Mouse (Mus musculus): ENCODE results near the gene Fam32a. TPM values are rescaled to one million over a fixed set of nuclear protein-coding genes. Genes with fewer than 3 reads are reported as not detected.

The Fam32a gene
- polyA plus RNA-seq, 1 experiment from 2014 or later: 73.3 TPM

Other genes starting within 250 kb of the Fam32a start
- gene Cyp4f18, start 210.1 kb upstream of the Fam32a start, polyA plus RNA-seq (2014; fragmentation: Nextera tagmentation; extraction: Ambion mirVana): 1.0 and 1.1 TPM in 2 replicates
- not detected in 2 replicates for gene Olfr372, start 178.5 kb upstream of the Fam32a start, polyA plus RNA-seq (2014; fragmentation: Nextera tagmentation; extraction: Ambion mirVana)
- 0.11 TPM in 1 of 2 replicates, not detected in the other for gene Olfr373, start 136.6 kb upstream of the Fam32a start, polyA plus RNA-seq (2014; fragmentation: Nextera tagmentation; extraction: Ambion mirVana)
- 0.08 and 0.28 TPM in 2 replicates for gene Olfr374, start 112.7 kb upstream of the Fam32a start, polyA plus RNA-seq (2014; fragmentation: Nextera tagmentation; extraction: Ambion mirVana)
- gene Tpm4, start 84.8 kb upstream of the Fam32a start, polyA plus RNA-seq (2014; fragmentation: Nextera tagmentation; extraction: Ambion mirVana): 558 and 651 TPM in 2 replicates
- gene Rab8a, start 58.5 kb upstream of the Fam32a start, polyA plus RNA-seq (2014; fragmentation: Nextera tagmentation; extraction: Ambion mirVana): 104 and 105 TPM in 2 replicates
- gene Hsh2d, start 30.1 kb upstream of the Fam32a start, polyA plus RNA-seq (2014; fragmentation: Nextera tagmentation; extraction: Ambion mirVana): 0.81 and 1.1 TPM in 2 replicates
- not detected in 2 replicates for gene Cib3, start 6.9 kb upstream of the Fam32a start, polyA plus RNA-seq (2014; fragmentation: Nextera tagmentation; extraction: Ambion mirVana)
- gene Gm11034, start 6.1 kb upstream of the Fam32a start, polyA plus RNA-seq (2014; fragmentation: Nextera tagmentation; extraction: Ambion mirVana): not detected in 2 replicates
- gene Ap1m1, start 20.3 kb downstream of the Fam32a start, polyA plus RNA-seq (2014; fragmentation: Nextera tagmentation; extraction: Ambion mirVana): 108 and 118 TPM in 2 replicates
- gene Gm10282, start 85.5 kb downstream of the Fam32a start, polyA plus RNA-seq (2014; fragmentation: Nextera tagmentation; extraction: Ambion mirVana): 30.3 and 31.1 TPM in 2 replicates
- gene Klf2, start 99.3 kb downstream of the Fam32a start, polyA plus RNA-seq (2014; fragmentation: Nextera tagmentation; extraction: Ambion mirVana): 5.0 and 6.9 TPM in 2 replicates
- gene Eps15l1, start 201.7 kb downstream of the Fam32a start, polyA plus RNA-seq (2014; fragmentation: Nextera tagmentation; extraction: Ambion mirVana): 60.6 and 61.9 TPM in 2 replicates
- 1.7 and 1.9 TPM in 2 replicates for gene Calr3, start 224.1 kb downstream of the Fam32a start, polyA plus RNA-seq (2014; fragmentation: Nextera tagmentation; extraction: Ambion mirVana)
- 13.3 and 15.4 TPM in 2 replicates for gene 1700030K09Rik, start 224.2 kb downstream of the Fam32a start, polyA plus RNA-seq (2014; fragmentation: Nextera tagmentation; extraction: Ambion mirVana)

All from intestine, embryonic 14.5 days (tissue).